Mouse (Mus musculus): ENCODE measurements around the gene Sgk1.

DNA sequence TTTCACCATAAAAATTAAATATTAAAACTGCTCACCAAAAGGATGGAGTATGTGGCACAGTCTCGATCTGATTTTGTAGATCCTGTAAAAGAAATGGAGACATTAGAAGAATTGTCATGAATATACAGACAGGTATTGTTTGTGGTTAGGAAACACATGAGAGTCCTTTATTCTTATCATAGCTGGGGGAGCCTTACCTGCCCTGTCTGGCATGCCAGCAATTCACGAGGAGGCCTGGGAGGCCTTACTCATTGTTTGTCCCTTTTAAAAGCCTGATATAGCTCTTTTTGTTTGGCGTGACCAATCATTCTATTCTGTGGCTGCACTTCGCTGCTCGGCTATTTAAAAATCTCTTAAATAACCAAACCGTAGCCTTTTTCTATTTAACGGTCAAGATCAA lies 37.6 kb upstream of the Sgk1 start:
- TF ChIP-seq CTCF (IDR thresholded peaks at IDR 0.05; ENCODE audit: insufficient read depth, low read length): no peak
- TF ChIP-seq POLR2A (IDR thresholded peaks at IDR 0.05; ENCODE audit: borderline replicate concordance, extremely low read depth, low read depth, low read length): no peak

All from lung, adult 2 months (tissue).